Mouse (Mus musculus): Measurements from ENCODE around the gene Nectin1.

Gene Nectin1

DNA sequence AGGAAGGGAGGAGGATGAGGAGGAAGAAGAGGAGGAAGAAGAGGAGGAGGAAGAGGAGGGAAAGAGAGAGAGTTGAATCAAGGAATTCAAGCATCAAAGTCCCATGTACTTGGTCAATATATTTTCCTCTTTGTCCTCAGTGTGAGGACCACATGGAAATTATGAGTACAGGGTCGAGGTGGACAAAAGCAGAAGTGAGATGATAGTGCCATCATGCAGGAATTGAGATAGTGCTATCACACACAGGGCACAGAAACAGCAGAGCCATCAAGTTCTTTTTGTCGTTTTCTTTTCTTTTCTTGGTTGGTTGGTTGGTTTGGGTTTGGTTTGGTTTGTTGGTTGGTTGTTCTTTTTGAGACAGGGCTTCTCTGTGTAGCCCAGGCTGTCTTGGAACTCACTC lies 2.5 kb upstream of the Nectin1 start:
- no peak for DNase-seq

GRCm38 (mm10) chr9:43742066-43742465 lies 1.7 kb upstream of the Nectin1 start:
- no peak for DNase-seq

GRCm38 (mm10) chr9:43742902-43743646 lies 710 bp upstream of the Nectin1 start:
- DNase-seq: peak; percentile 6

- DNase-seq: peak; percentile 22
Measured at GRCm38 (mm10) chr9:43744138-43744981, 576 bp downstream of the Nectin1 start.

DNA sequence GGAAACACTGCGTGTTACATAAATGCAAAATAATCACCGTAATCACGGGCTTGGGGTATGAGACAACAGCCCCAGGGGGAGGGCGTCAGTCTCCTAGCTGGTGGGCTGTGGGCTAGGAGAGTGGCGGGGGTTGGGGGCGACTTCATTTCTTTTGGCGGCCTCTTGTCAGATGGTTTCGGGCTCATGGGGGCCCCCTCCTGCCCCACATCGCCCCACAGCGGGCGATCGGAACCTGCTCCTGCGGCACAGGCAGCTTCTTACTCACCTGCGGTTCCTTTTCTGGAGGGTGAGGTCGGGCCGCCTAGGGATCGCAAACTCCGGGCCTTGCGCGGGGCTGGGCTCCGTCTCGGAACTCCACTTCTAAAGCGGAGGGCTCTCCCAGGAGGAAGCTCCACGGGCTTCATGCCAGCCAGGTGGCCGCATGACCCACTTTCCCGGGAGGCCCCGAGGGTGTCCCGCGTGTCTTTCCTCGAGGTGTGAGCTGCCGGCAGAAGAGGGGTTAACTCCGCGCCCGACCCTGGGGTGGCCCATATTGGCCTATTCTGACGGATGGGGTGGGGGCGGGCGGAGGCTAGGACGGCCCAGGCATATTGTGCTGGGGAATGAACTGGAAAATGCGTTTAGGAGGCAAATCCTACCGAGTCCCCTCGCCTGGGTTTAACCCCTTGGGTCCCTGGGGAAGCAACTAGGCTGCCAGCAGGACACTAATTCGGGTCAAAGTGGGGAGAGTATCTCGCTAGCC lies 1.4 kb downstream of the Nectin1 start:
- DNase-seq: peak; percentile 8

- DNase-seq: no peak
Measured at GRCm38 (mm10) chr9:43745951-43746703, 2.3 kb downstream of the Nectin1 start.

DNA sequence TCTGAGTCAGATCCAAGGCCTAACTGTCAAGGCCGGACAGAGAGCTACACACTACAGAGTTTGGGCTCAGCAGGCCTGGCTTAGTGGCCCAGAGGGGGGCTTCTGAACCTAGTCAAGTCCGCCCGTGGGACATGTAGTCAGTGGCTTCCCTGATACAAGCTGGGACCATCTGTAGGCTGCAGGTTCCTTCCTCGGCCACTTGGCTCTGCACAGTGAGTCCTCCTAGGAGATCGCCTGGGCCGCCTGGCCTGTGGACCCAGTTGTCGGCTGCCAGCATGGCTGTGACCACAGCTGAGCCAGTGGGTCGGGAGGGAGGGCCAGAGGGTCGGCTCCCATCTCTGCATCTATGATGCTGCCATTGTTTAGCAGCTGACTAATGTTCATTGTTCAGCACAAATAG lies 3.9 kb downstream of the Nectin1 start:
- DNase-seq: no peak

DNA sequence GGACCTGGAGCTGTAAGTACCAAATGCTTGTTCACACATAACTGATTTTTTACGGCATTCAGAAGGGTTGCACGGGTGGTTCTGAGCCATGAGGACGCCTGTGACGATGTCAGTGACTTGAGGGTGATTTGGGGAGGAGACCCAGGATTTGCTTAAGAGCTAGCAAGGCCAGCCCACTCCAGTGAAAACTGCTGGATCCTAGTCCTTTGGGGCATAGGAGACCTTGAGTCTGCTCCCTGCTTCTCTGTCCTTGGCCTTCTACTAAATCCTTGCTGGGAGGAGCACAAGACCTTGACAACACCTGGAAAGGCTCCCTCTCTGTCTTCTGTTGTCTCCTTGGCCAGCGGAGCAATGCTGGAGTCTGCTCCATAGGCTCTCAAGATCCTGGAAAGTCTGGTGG lies 4.7 kb downstream of the Nectin1 start:
- no peak for DNase-seq

DNA sequence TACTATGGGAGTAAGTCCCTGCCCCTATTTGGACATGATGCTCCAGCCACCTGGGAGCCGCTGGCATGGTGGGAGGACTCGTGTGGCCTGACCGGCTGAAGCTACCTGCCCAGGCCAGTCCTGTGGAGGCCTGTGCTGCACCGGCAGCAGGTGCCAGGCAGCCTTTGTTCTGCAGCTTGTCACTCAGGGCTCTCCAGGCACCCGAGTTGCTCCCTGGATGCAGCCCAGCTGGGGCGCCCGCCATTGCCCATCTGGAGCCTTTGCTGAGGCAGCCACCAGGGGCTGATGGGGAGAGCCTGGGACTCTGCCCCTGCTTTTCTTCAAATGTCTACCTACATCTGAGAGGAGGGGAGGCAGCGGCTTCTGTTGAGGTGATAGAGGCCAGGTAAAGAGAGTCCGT lies 6.3 kb downstream of the Nectin1 start:
- no peak for DNase-seq

- DNase-seq: no peak
Measured at GRCm38 (mm10) chr9:43751111-43751510, 7.3 kb downstream of the Nectin1 start.

DNA sequence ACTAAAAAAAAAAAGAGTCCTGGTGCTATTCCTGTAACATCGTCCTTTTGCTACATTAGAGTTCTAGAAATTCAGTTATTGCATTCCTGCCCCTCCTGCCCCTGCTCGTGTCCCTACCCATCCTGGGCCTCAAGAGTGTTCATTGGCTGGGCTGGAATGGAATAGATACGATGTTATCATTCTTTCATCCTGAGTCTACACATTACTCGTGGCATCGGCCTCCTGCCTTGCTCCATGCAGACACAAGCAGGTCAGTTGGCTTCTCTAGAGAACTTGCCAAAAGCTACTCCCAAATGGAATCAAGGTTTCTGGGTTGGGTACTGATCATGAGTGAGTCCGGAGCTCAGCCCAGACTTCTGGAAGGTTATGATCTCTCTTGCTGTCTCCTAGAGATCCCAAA lies 9.7 kb downstream of the Nectin1 start:
- no peak for DNase-seq

GRCm38 (mm10) chr9:43754083-43754482 lies 10.3 kb downstream of the Nectin1 start:
- no peak for DNase-seq

DNA sequence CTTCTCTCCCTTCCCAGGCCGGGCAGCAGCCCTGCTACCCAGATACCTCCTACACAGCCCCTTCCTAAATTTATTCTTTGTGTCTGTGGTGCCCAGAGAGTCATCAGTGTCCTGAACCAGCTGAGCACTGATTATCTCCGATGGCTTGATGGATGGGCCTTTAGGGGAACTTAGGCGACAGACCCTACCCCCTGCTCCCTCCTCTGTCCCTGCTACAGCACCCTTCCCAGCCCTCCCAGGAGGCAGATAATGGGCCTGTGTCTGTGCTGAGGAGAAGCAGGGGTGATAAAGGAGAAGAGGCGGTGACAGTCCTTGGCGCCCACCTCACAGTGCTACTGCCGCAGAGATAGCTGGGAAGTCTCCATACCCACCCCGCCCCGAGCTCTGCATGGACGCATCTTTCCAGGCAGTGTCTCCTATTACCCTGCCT lies 11.0 kb downstream of the Nectin1 start:
- no peak for DNase-seq

DNA sequence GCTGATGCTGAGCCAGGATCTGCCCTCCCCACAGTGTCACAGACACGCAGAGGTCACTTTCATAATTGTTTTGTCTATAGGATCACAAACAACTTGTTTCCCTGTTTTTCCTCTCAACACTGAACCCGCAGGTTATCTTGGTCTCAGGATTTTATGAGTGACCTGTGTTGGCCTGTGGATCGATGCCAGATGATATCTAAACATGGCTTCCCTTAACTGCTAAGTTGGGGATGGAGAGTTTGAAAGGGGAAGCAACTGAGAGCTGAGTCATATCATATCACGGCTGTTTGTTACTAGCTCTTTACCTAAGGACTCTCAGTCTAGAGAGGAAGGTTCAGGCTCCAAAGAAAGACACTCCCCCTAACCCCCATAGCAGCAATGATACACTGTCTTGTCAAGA lies 11.7 kb downstream of the Nectin1 start:
- DNase-seq: no peak

DNA sequence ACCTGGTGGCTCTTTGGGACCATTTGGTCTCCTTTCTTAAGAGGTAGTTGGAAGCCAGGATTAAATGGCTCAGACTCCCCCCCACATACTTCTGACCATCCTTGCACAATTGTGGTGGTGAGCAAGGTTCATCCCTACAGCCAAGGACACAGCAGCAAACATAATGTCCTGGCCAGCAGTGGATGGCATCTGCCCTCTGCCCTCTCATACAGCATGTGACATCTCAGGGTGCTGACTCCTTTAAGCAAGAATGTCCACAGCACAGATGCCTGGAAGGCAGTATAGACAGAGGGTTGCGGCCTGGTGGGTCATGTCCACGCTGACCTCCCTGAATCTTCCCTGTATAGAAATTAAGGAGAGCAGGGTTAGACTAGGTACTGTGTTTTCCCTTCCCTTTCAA lies 12.1 kb downstream of the Nectin1 start:
- DNase-seq: no peak

- no peak for DNase-seq
Measured at GRCm38 (mm10) chr9:43757225-43757624, 13.4 kb downstream of the Nectin1 start.

GRCm38 (mm10) chr9:43757972-43758965 lies 14.5 kb downstream of the Nectin1 start:
- no peak for DNase-seq

DNA sequence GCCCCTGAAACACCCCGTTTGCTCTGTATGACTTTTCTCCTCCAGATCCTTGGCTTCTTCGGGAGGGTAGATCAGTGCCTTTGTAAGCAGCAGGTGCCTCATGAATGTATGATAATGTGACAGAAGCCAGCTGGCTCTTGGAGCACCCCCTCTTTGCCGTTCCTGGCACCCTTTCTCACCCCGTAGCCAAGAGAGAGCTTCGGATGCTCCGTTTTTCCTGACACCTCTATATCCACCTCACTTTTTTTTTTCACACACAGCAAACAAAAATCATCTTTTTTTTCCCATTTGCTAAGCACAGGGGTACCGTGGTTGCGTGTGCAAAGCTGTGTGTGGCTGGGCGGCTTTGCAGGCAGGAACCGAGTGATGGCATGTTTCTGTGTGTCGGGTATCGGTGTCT lies 16.3 kb downstream of the Nectin1 start:
- no peak for DNase-seq

DNA sequence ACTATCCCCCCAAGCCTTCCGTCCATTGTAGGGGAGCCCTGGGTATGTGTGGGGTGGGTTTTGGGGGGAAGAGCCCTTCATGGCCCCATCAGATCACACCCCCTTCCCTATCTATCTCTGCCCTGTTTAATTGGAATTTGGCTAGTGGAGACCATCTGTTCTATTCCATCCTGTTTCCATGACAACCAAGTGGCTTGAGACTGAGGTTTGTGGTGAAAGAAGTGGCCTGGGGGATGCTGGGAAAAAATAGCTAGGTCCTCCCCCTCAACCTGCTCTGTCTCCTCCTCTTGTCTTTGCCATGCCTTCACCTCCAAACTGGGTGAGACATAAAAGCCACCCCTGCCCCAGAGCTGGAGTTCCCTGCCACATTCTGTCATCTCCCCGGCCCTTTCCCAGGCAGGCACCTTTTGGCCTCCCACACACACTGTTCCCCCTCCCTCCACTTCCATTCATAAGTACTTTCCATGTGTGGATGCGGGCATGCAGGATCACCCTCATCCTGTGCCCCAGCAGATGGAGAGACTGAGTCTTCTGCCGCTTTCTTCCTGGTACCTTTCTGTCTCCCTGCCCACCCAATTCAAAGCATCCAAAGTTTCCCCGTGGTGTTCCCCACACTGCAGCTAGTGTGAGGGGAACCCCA lies 17.5 kb downstream of the Nectin1 start:
- no peak for DNase-seq

- no peak for DNase-seq
Measured at GRCm38 (mm10) chr9:43761941-43762340, 18.2 kb downstream of the Nectin1 start.

All from thymus, postnatal 25 days (tissue).